ENCODE assay signal across 8 mouse cellular contexts in genomic region chr17:35838122-35838544, GRCm38 (mm10). TPM values are rescaled to one million over a fixed set of nuclear protein-coding genes. Genes with fewer than 3 reads are reported as not detected.
DNase-seq lines count a peak whose midpoint lies in the region; ATAC-seq lines count a peak whose summit lies in the region.

Gene Tubb5, minus strand, starts transcription at chr17:35838306.

- peak; percentile 83 for ATAC-seq in embryonic facial prominence, embryonic 14.5 days (ENCODE audit: low read depth)
- ATAC-seq in kidney, embryonic 14.5 days (ENCODE audit: low FRiP score, low TSS enrichment): peak; percentile 75
- ATAC-seq in limb, embryonic 15.5 days (ENCODE audit: insufficient number of reproducible peaks, low FRiP score, low TSS enrichment, low read depth): peak; percentile 82

- WGBS in embryonic facial prominence, embryonic 14.5 days: 1% methylated on average over 29 of the region's 29 CpGs
- WGBS in kidney, embryonic 14.5 days: under 1% methylated on average over 29 of the region's 29 CpGs
- under 1% methylated on average over 29 of the region's 29 CpGs for WGBS in limb, embryonic 15.5 days

- peaks cover 38% of the 10 kb centered on the region for H3K36me3 ChIP-seq in embryonic facial prominence, embryonic 14.5 days (ENCODE audit: control insufficient read depth, insufficient read depth, low read length)
- peaks cover 39% of the 10 kb centered on the region for H3K36me3 ChIP-seq in kidney, embryonic 14.5 days (ENCODE audit: control insufficient read depth, insufficient read depth, low read length)
- H3K36me3 ChIP-seq in limb, embryonic 15.5 days: peaks cover 36% of the 10 kb centered on the region

- H3K4me1 ChIP-seq in embryonic facial prominence, embryonic 14.5 days (ENCODE audit: control insufficient read depth, insufficient read depth, low read length): peaks cover 27% of the 10 kb centered on the region
- peaks cover 34% of the 10 kb centered on the region for H3K4me1 ChIP-seq in kidney, embryonic 14.5 days (ENCODE audit: control insufficient read depth, insufficient read depth, low read length)
- H3K4me1 ChIP-seq in limb, embryonic 15.5 days: peaks cover 46% of the 10 kb centered on the region

- peak within 1 kb of the TSS; percentile 94 for H3K9ac ChIP-seq in embryonic facial prominence, embryonic 14.5 days (ENCODE audit: low read depth, low read length)
- H3K9ac ChIP-seq in kidney, embryonic 14.5 days (ENCODE audit: low read depth, low read length): peak within 1 kb of the TSS; percentile 87
- H3K9ac ChIP-seq in limb, embryonic 15.5 days: peak within 1 kb of the TSS; percentile 79

- no peaks in the 10 kb centered on the region for H3K9me3 ChIP-seq in embryonic facial prominence, embryonic 14.5 days (ENCODE audit: control insufficient read depth, low read length)
- H3K9me3 ChIP-seq in kidney, embryonic 14.5 days (ENCODE audit: control insufficient read depth, low read length): no peaks in the 10 kb centered on the region
- H3K9me3 ChIP-seq in limb, embryonic 15.5 days: no peaks in the 10 kb centered on the region

- peak; percentile 99 for DNase-seq in 3T3-L1 (ENCODE audit: low read depth, low spot score)
- peak; percentile 83 to 88 for DNase-seq in adrenal gland, postnatal 4 days (ENCODE audit: low spot score in 2 of 2)
- DNase-seq in embryonic facial prominence, embryonic 14.5 days (ENCODE audit: low spot score): peak; percentile 99
- peak; percentile 97 for DNase-seq in heart, adult 8-10 months (ENCODE audit: low spot score)
- DNase-seq in monocyte, adult 2 months (ENCODE audit: low read depth in 1 of 2, low spot score in 2 of 2): peak; percentile 85
- peak; percentile 97 to 98 for DNase-seq in spleen, postnatal 36 days (ENCODE audit: low spot score in 2 of 2)

- no peaks in the 10 kb centered on the region for H3K27me3 ChIP-seq in embryonic facial prominence, embryonic 14.5 days (replicated peaks; ENCODE audit: control insufficient read depth, insufficient read depth, low read length)
- no peaks in the 10 kb centered on the region for H3K27me3 ChIP-seq in kidney, embryonic 14.5 days (ENCODE audit: control insufficient read depth, insufficient read depth, low read length)
- H3K27me3 ChIP-seq in limb, embryonic 15.5 days: no peaks in the 10 kb centered on the region

- peak within 1 kb of the TSS; percentile 97 for H3K27ac ChIP-seq in embryonic facial prominence, embryonic 14.5 days (replicated peaks; ENCODE audit: low read depth, low read length)
- peak within 1 kb of the TSS; percentile 97 for H3K27ac ChIP-seq in kidney, embryonic 14.5 days (ENCODE audit: low read depth, low read length)
- H3K27ac ChIP-seq in limb, embryonic 15.5 days: peak within 1 kb of the TSS; percentile 95

- H3K4me2 ChIP-seq in embryonic facial prominence, embryonic 14.5 days (ENCODE audit: low read depth, low read length): peak within 1 kb of the TSS; percentile 92
- peak within 1 kb of the TSS; percentile 78 for H3K4me2 ChIP-seq in kidney, embryonic 14.5 days (replicated peaks; ENCODE audit: low read depth, low read length)
- H3K4me2 ChIP-seq in limb, embryonic 15.5 days: peak within 1 kb of the TSS; percentile 71

- peak within 1 kb of the TSS; percentile 85 for H3K4me3 ChIP-seq in embryonic facial prominence, embryonic 14.5 days (ENCODE audit: low read depth, low read length)
- H3K4me3 ChIP-seq in kidney, embryonic 14.5 days (ENCODE audit: low read length): peak within 1 kb of the TSS; percentile 91
- peak within 1 kb of the TSS; percentile 63 for H3K4me3 ChIP-seq in limb, embryonic 15.5 days

RNA-seq across cellular contexts. Expression of gene Tubb5, which starts in this region (rescaled TPM):
- total RNA-seq in adrenal gland, postnatal 4 days (2021): 100 to 1,000 TPM; 553 to 648 TPM
- 736 and 832 TPM in 2 replicates for polyA plus RNA-seq in embryonic facial prominence, embryonic 14.5 days (2014; fragmentation: Nextera tagmentation; extraction: Ambion mirVana)
- total RNA-seq in heart, adult 8-10 months (2022): 10 to 100 TPM; 65.2 to 94.6 (median 72.1) TPM
- 1,061 and 1,103 TPM in 2 replicates for polyA plus RNA-seq in kidney, embryonic 14.5 days (2014; fragmentation: Nextera tagmentation; extraction: Ambion mirVana)
- 811 and 833 TPM in 2 replicates for polyA plus RNA-seq in limb, embryonic 15.5 days (2015; fragmentation: Nextera tagmentation; extraction: Ambion mirVana)

Comparison
In these comparisons a context has a peak if more than half of its experiments do, and no peak if none do; other contexts are left out.
1. Peak in every context shown above with its lines: DNase-seq, ATAC-seq, H3K4me3 ChIP-seq and H3K27ac ChIP-seq.
2. RNA of gene Tubb5 (total RNA-seq): 553 to 648 TPM in adrenal gland, postnatal 4 days; 65.2 to 94.6 TPM in heart, adult 8-10 months; every median in the first group is over 4 times any median in the second.